Mouse (Mus musculus): ENCODE results near the gene Dusp11.
"Not testable (repeated sequence)": the region's sequence is repeated elsewhere in the genome, so short reads cannot be mapped to it uniquely, and the experiment has no call there.

The Dusp11 gene

DNA sequence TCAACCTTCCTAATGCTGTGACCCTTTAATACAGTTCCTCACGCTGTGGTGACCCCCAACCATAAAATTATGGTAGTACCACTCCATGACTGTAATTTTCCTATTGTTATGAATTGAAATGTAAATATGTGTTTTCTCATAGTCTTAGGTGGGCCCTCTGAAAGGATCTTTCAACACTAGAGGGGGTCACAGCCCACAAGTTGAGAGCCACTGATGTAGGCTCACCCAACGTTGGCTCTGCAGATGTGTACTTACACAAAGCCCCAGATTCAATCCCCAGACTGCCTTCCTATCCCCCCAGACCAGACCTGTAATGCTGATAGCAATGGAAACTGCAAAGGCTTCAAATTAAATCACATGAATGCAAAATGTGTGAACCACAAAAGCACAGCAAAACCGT, 25.8 kb downstream of the Dusp11 start:
- DNase-seq, result no peak

- DNase-seq, result no peak
Measured at GRCm38 (mm10) chr6:85934047-85934446, 27.4 kb downstream of the Dusp11 start.

- DNase-seq, result no peak
Measured at GRCm38 (mm10) chr6:85929312-85929711, 32.2 kb downstream of the Dusp11 start.

DNA sequence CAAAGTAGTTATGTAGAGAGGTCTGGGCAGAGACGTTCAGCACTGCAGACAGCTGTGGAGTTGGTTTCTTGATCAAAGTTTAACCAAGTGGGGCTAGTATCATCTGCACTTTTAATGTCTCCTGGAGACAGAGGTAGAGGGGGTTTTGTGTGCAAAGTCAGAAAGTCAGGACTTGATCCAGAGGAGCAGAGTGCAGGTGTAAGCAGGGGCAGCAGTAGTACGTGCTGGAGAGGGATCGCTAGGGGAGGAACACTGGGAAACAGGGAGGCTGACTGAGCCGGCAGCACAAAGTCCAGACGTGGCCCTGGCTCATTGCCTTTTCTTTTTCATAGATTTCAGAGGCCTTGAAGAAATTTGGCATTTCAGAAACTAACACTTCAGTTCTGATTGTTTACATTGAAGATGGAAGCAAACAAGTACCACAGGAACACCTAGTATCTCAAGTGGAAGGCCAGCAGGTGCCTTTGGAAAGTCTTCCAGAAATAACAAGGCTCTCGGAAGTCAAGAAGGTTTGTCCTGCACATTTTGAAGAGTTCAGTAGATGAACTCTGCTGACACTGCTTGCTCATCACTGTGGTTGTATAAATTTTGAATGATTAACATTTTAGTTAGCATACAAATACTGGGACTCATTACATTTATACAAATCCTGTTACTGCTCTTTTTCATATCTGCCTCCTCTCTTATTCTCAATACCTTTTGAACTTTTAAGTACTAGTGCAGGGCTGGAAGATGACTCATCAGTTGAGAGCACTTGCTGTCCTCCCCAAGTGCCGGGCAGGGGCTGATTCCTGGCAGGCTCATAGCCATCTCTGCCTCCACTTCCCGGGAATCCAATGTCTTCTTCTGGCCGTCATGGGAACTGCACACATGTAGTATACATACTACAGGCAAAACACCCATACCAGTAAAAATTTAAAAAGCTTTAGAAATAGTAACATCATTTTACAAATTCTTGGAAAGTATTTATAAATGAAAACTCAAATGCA, 33.7 kb downstream of the Dusp11 start:
- DNase-seq, result no peak

DNA sequence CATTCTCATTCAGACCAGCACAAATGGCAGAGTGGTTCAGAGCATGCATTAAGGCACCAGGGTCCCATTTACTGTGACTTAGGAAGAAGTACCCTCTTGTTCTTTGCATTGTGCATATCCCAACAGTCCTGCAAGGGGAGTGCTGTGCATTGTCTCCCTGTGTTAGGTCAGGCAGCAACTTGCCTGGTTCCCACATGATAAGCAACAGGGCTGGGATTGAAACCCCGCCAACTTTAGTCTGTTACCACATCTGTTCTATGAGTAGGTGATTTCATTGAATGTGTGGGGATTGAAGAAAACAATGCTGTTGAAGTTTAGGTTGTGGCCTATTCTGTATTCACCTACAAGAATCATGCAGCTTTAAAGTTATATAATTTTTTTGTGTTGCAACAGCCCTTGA, 34.8 kb downstream of the Dusp11 start:
- DNase-seq, result no peak

GRCm38 (mm10) chr6:85923643-85924042, 37.8 kb downstream of the Dusp11 start:
- DNase-seq, result no peak

- DNase-seq, result no peak
Measured at GRCm38 (mm10) chr6:85919401-85919800, 42.1 kb downstream of the Dusp11 start.

DNA sequence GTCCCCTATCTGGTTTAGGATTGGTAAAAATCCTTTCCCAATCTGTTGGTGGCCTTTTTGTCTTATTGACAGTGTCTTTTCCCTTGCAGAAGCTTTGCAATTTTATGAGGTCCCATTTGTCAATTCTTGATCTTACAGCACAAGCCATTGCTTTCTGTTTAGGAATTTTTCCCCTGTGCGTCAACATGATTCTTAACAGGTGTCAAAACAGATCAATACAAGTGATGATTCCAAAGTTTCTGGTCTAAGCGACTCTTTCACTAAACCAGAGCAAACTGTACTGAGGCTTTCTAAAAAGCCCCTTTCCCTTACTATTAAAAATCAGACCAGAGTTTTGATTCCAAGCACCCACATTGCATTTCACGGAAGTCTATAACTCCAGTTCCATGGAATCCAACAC, 43.1 kb downstream of the Dusp11 start:
- not testable (repeated sequence) for DNase-seq

- no peak for DNase-seq
Measured at GRCm38 (mm10) chr6:85916596-85916995, 44.9 kb downstream of the Dusp11 start.

DNA sequence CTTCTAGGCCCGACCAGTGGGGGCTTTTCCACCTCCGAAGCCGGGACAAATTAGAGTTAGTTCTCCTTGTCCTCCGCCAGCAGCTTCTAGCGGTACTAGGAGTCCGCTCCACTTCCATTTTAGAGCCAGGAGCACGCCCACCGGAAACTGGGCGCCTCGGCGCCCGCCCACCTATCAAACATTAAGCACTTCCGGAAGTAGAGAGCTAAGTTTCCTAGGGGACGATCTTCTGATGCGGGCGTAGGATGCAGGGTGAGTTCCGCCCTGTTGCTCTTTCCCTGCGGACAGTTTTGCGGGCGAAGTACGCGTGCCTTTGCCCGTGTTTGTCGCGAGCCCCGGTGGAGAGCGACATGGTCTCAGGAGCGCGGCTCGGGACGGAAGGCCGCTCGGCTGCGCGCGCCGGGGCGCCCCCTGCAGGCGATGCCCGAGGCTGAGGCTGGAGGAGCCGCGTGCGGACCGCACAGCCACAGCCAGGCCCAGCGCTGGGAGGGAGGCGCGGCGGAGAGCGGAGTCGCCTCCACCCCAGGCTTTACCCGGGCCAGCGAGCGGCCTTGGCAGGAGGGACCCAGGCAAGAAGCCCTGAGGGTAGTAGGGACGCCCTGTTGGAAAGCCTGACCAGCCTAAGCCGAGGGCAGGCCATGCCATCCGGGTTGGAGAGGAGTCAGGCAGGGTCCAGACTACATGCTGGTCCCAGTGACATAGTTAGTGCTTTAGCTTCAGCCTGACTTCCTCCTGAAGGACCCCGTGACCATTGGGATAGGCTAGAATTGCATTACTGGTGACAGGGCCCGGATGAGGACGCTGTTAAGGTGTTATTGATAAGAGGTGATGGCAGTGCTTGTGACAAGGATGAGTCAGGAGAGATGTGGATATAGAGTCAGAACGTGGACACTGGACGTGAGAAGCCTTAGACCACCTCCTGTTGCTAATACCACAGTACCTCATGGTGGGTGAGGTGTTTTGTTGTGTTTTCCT, 45.6 kb downstream of the Dusp11 start, which contains the start of gene Nat8f1:
Gene Nat8f1, minus strand, starts transcription at position 149 of the 975 bp plus-strand sequence.
- DNase-seq, result peak; percentile 81

DNA sequence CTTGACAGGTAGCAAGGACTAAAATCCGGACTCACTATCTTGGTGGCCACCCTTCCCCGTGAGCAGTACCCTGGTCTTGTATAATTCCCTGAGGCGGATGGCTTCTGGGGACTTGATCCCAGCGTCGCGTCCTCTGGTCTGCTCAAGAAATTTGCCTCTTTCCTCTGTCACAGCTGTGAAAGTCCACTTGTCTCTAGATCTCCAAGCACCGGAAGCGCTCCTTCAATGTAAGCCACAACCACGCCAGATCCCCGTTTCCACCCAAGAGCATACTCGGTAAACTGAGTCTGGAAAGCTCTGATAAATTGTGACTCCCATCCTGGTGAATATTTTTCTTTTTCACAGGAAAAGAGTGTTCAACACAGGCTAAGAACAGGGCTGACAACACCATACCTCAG, 46.3 kb downstream of the Dusp11 start:
- no peak for DNase-seq

GRCm38 (mm10) chr6:85911587-85911986, 49.9 kb downstream of the Dusp11 start, which contains the start of gene Tprkb:
Gene Tprkb (plus strand): TSS chr6:85911865.
- no peak for DNase-seq

DNA sequence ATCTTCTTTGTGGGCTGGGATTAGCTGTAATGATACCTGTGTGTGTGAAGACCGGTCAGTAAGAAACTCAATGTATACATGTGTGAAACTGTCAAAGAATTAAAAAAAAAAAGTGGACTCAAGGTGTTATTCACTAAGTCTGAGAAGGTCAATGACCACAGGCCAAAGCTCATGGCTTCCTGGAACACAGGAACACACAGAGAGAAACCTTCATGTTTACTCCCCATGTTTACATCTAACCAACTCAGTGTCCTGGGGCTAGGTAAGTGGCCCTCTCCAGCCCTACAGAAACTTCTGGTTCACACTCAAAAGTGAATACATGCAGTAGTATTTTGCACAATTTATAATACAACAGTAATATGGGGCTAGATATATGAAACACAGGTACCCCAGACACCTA, 51.8 kb downstream of the Dusp11 start:
- DNase-seq, result no peak

GRCm38 (mm10) chr6:85908341-85908740, 53.1 kb downstream of the Dusp11 start:
- no peak for DNase-seq

- DNase-seq, result peak; percentile 16
Measured at GRCm38 (mm10) chr6:85906911-85907351, 54.5 kb downstream of the Dusp11 start.

- peak; percentile 81 for DNase-seq
Measured at GRCm38 (mm10) chr6:85904642-85905061, 56.8 kb downstream of the Dusp11 start, which contains the start of gene Nat8f4. Gene Nat8f4 (minus strand): TSS chr6:85904884.

GRCm38 (mm10) chr6:85902303-85902702, 59.2 kb downstream of the Dusp11 start:
- no peak for DNase-seq

GRCm38 (mm10) chr6:85898596-85899475, 62.6 kb downstream of the Dusp11 start:
- not testable (repeated sequence) for DNase-seq

- DNase-seq, result peak; percentile 29
Measured at GRCm38 (mm10) chr6:85895061-85895648, 66.3 kb downstream of the Dusp11 start.

Data from cerebellum, adult 11 months (tissue).